Mouse (Mus musculus) ES-Bruce4 (cell line): ENCODE measurements around the gene Igtp. TPM values are rescaled to one million over a fixed set of nuclear protein-coding genes. Genes with fewer than 3 reads are reported as not detected.

Source experiments
- H3K27ac ChIP-seq: 2 replicates; pipeline ENCODE4 v1.5.1; 2012; ENCODE audit warnings: low read length, inconsistent platforms; ENCODE audit not compliant: insufficient read depth
- H3K27me3 ChIP-seq: 2 replicates; pipeline ENCODE4 v1.6.1; 2012; ENCODE audit warnings: mild to moderate bottlenecking, low read length, inconsistent platforms; ENCODE audit not compliant: control insufficient read depth, poor library complexity, insufficient read depth, severe bottlenecking
- H3K36me3 ChIP-seq: 2 replicates; pipeline ENCODE4 v1.6.1; 2012; ENCODE audit warnings: inconsistent platforms, mild to moderate bottlenecking, low read length, moderate library complexity; ENCODE audit not compliant: control insufficient read depth, poor library complexity, insufficient read depth, severe bottlenecking
- H3K4me1 ChIP-seq: one replicate; pipeline ENCODE4 v1.8.1; 2011; ENCODE audit warnings: low read length; ENCODE audit not compliant: control insufficient read depth, insufficient read depth
- H3K4me3 ChIP-seq: 2 replicates; pipeline ENCODE4 v1.5.1; 2011; ENCODE audit warnings: low read depth, mild to moderate bottlenecking, low read length
- H3K9ac ChIP-seq: 2 replicates; pipeline ENCODE4 v1.6.1; 2012; ENCODE audit warnings: low read depth, mild to moderate bottlenecking, inconsistent platforms; ENCODE audit not compliant: poor library complexity, severe bottlenecking
- H3K9me3 ChIP-seq: replicated peaks from 2 replicates; pipeline ENCODE4 v1.6.1; 2012; ENCODE audit warnings: mild to moderate bottlenecking, low read length, inconsistent platforms; ENCODE audit not compliant: control insufficient read depth, poor library complexity, insufficient read depth, severe bottlenecking
- CTCF ChIP-seq: IDR thresholded peaks from one replicate; pipeline ENCODE4 v1.8.1; 2011; ENCODE audit warnings: low read depth, low read length
- EP300 ChIP-seq: IDR thresholded peaks from 2 replicates; pipeline ENCODE4 v1.6.1; 2011; ENCODE audit warnings: low read depth, low read length; ENCODE audit not compliant: insufficient read depth
- POLR2A ChIP-seq: IDR thresholded peaks from one replicate; pipeline ENCODE4 v1.8.1; 2011; ENCODE audit warnings: low read length; ENCODE audit not compliant: insufficient read depth
- polyA plus RNA-seq: library from polyadenylated mRNA; stranded (reverse); fragments of >200 nt; gene quantifications from 2 replicates; pipeline ENCODE4 v1.2.4, GENCODE M21; 2011; ENCODE audit warnings: low read depth; ENCODE audit not compliant: missing spikeins, insufficient read depth, insufficient read length

Gene Igtp
- polyA plus RNA-seq, 1 experiment, result 10.1 TPM

DNA sequence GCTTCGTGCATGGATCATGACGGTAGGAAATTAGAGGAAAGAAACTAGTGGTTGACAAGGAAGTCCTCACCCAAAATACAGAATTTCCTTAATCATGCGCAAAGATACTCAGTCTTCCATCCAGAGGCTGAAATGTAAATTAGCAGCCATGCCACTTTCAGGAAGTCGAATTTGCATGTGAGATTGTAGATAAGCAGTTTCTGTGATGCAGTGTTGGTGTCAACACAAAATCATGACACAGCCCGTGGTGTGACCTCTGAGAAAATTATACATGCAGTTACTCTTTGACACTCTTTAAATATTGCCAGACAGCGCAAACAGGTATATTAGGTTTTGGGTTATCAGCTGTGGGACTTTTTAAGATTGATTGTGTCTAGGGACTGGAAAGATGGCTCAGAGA is 9.7 kb upstream of the Igtp start:
- no peak overlapping the region for H3K9ac ChIP-seq
- TF ChIP-seq EP300, result no peak
- no peak for TF ChIP-seq POLR2A
- TF ChIP-seq CTCF, result no peak
- H3K4me3 ChIP-seq, result no peak overlapping the region
- H3K9me3 ChIP-seq, result no peaks in the 10 kb centered on the region
- H3K27me3 ChIP-seq, result no peaks in the 10 kb centered on the region
- no peak overlapping the region for H3K27ac ChIP-seq
- H3K36me3 ChIP-seq, result no peaks in the 10 kb centered on the region
- H3K4me1 ChIP-seq, result no peaks in the 10 kb centered on the region

- no peak overlapping the region for H3K9ac ChIP-seq
- TF ChIP-seq CTCF, result no peak
- no peaks in the 10 kb centered on the region for H3K4me1 ChIP-seq
- no peaks in the 10 kb centered on the region for H3K36me3 ChIP-seq
- no peak overlapping the region for H3K27ac ChIP-seq
- no peak overlapping the region for H3K4me3 ChIP-seq
- H3K9me3 ChIP-seq, result no peaks in the 10 kb centered on the region
- no peaks in the 10 kb centered on the region for H3K27me3 ChIP-seq
Observed at GRCm38 (mm10) chr11:58193326-58193725, 6.0 kb upstream of the Igtp start.

DNA sequence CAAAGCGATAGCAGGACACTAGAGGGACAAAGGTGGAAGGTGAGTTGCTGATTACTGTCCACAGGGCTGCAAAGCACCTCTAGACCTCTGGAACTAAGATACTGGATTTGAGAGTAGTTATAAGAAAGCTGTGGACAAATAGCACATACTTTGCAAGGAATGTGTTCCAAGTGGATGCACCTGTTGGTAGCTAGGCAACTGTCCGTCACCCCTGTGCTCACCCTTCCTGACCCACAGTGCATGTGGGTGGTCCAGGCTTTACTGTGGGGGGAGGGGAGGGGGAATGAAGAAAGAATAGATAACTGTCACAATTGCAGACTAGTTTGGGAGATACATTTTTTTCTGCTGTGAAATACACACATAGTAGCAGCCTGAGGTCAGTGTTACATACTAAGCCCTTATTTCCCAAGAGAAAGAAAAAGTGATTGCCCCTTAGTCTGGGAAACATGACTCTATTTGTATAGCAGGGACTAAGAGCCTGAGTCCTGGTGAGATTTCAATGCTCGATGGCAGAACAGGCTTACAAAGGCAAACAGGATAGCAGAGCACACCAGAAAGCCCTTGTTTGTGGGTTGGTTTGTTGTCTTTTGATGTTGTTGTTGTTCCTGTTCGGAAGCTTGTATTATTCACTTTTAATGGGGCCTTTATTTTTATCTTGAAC is 5.4 kb upstream of the Igtp start:
- H3K27ac ChIP-seq, result no peak overlapping the region; the same call in 1 of the 2 replicates
- H3K36me3 ChIP-seq, result no peaks in the 10 kb centered on the region
- H3K9ac ChIP-seq, result no peak overlapping the region
- H3K4me1 ChIP-seq, result no peaks in the 10 kb centered on the region
- H3K4me3 ChIP-seq, result no peak overlapping the region
- H3K9me3 ChIP-seq, result no peaks in the 10 kb centered on the region
- TF ChIP-seq POLR2A, result no peak
- no peak for TF ChIP-seq CTCF
- TF ChIP-seq EP300, result no peak
- H3K27me3 ChIP-seq, result no peaks in the 10 kb centered on the region

DNA sequence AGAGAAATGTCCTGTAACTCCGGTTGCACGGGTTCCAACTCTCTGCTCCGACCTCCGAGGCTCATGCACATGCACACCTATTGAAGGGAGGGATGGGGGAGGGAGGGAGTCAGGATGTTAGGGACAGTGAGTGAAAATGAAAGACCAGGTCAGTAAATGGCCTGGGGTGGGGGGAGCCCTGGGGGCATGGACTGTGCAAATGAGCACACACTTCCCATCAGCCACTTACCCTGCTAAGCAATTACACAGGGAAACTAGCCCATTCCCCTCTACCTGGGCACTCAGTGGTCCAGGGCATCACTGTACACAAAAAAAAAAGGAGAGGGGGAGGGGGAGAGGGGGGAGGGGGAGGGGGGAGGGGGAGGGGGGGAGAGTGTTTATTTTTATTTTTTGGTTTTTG is 693 bp upstream of the Igtp start:
- Histone ChIP-seq H3K9me3 (no peaks in the 10 kb centered on the region), H3K4me1 (no peaks in the 10 kb centered on the region), H3K27ac (no peak overlapping the region), H3K4me3 (no peak overlapping the region), H3K36me3 (no peaks in the 10 kb centered on the region), H3K27me3 (peaks cover 2% of the 10 kb centered on the region; the same call in 1 of the 2 replicates), H3K9ac (no peak overlapping the region)
- TF ChIP-seq EP300, result no peak
- no peak for TF ChIP-seq POLR2A
- TF ChIP-seq CTCF, result no peak

DNA sequence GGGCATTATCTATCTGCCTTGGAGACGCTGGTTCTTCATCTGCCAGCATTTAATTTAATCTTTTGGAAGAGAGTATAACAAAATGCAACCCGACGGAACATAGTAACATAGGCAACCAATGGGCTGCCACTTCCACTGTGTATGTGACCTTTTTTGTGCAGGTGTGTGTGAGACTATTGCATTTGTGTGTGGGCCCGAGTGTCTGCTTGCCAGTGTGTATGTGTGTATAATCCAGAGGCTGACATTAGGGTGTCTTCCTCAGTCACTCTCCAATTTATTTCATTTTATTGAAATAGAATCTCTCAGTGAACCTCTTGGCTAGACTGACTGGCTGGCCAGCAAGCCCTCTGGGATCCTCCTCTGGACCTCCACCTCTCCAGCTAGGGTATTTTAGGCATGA is 870 bp downstream of the Igtp start:
- no peak overlapping the region for H3K4me3 ChIP-seq
- TF ChIP-seq CTCF (no peak), EP300 (no peak), POLR2A (no peak)
- H3K36me3 ChIP-seq, result no peaks in the 10 kb centered on the region
- peaks cover 2% of the 10 kb centered on the region; the same call in 1 of the 2 replicates for H3K27me3 ChIP-seq
- no peaks in the 10 kb centered on the region for H3K4me1 ChIP-seq
- no peak overlapping the region for H3K27ac ChIP-seq
- H3K9me3 ChIP-seq, result no peaks in the 10 kb centered on the region
- H3K9ac ChIP-seq, result no peak overlapping the region

GRCm38 (mm10) chr11:58201052-58201451 is 1.7 kb downstream of the Igtp start:
- TF ChIP-seq CTCF (no peak), EP300 (no peak), POLR2A (no peak)
- Histone ChIP-seq H3K4me1 (no peaks in the 10 kb centered on the region), H3K4me3 (peak overlapping the region; percentile 21; the same call in 1 of the 2 replicates), H3K27ac (no peak overlapping the region), H3K36me3 (no peaks in the 10 kb centered on the region), H3K27me3 (peaks cover 2% of the 10 kb centered on the region; the same call in 1 of the 2 replicates), H3K9me3 (no peaks in the 10 kb centered on the region), H3K9ac (no peak overlapping the region)
